Mouse (Mus musculus) left cerebral cortex, adult 2 months (tissue): Measurements from ENCODE around the gene Sox1. TPM values are rescaled to one million over a fixed set of nuclear protein-coding genes. Genes with fewer than 3 reads are reported as not detected.

ENCODE experiments used
- DNase-seq, 2 experiments: peaks; one replicate each; pipeline ENCODE4 v3.0.0; 2021 to 2022; ENCODE audit warnings: low spot score in 2 of 2, mixed read lengths in 1 of 2; ENCODE audit errors: extremely low spot score in 1 of 2
- H3K27ac ChIP-seq: fragments of 200-600 bp; 2 replicates; pipeline ENCODE4 v1.8.1; 2022
- H3K4me3 ChIP-seq: fragments of 200-600 bp; 2 replicates; pipeline ENCODE4 v1.8.1; 2022
- CTCF ChIP-seq: fragments of 200-600 bp; IDR thresholded peaks from 2 replicates; pipeline ENCODE4 v1.8.1; 2022; ENCODE audit warnings: antibody characterized with exemption, mild to moderate bottlenecking, moderate library complexity
- intact Hi-C: fragments of 180-260 bp; cut with DNase I; formaldehyde crosslinking; loops from one replicate; pipeline ENCODE4 v1.15.1; 2025
- microRNA-seq, 2 experiments: library from miRNA; unstranded; fragments of <30 nt; microRNA quantifications; one replicate each; pipeline ENCODE4 v1.2.0; 2021
- total RNA-seq, 2 experiments: library from RNA; stranded (reverse); gene quantifications; 2 replicates each; pipeline ENCODE4 v1.2.3; 2021

Gene Sox1
- total RNA-seq, 2 experiments from 2014 or later = 9.5 to 11.6 TPM

GRCm38 (mm10) chr8:12429601-12430172 lies 34.6 kb downstream of the Sox1 start:
- no peak for TF ChIP-seq CTCF
- intact Hi-C loops = loop anchor here (1.0 to 5.0 kb wide), 2 partner anchors 28 to 58 kb away; no protein-coding TSS in a partner anchor
- Histone ChIP-seq H3K4me3 (no peak overlapping the region), H3K27ac (no peak overlapping the region)
- DNase-seq = no peak

DNA sequence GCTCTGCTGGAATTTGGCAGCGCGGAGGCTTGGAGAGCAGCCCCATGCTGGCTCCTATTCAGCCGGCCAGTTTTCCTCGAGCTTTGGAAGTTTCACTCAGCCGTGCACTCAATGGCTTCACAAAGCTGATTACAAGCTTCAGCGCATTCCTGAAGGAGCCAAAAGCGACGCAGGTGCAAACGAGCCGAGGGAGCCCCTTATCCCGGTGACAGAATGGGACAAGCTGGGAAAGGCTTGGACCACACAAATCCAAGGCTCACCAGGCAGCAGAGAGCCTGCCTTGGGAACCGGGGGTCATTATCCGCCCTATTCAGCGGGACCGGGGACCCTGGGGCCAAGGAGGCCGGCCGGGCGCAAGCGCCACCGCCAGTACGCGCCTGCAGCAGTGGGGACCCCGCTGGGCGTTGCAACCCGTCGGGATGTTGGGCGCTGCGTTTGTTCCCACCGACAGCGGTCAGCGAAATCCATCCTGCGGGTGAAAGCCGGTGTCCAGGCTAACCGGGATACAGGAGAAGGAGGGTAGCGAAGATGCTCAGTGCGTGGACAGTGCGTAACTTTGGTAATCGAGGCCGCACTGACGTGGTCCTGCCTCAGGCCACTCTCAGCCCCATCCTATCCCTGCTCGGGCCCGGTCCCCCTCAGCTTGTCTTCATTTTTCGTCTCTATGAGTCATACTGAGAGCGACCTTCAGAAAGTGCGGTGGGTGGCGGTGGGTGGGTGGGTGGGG lies 35.2 kb downstream of the Sox1 start:
- Histone ChIP-seq H3K27ac (no peak overlapping the region), H3K4me3 (no peak overlapping the region)
- TF ChIP-seq CTCF = no peak
- intact Hi-C loops = loop anchor here (1.0 to 5.0 kb wide), 2 partner anchors 29 to 57 kb away; no protein-coding TSS in a partner anchor
- DNase-seq = peak; percentile 49 to 54

- H3K4me3 ChIP-seq = no peak overlapping the region
- DNase-seq = no peak
- intact Hi-C loops = loop anchor here (1.0 to 5.0 kb wide), 2 partner anchors 30 to 56 kb away; no protein-coding TSS in a partner anchor
- H3K27ac ChIP-seq = no peak overlapping the region
- TF ChIP-seq CTCF = no peak
These were observed 36.0 kb downstream of the Sox1 start for GRCm38 (mm10) chr8:12430900-12431737.

DNA sequence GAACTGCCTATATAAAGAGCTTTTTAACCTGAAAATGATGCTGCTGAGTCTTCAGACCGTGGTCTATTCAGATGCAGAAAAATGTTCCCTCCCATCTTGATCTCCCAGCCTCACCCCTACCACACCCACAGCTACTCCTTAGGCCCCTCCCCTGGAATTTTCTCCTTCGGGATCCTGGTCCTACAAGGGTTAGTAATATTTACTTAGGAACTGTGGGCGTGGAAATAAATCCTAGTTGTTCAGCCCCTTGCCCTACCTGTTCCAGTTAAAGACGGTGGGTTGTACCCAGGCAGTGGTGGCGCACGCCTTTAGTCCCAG lies 36.6 kb downstream of the Sox1 start:
- no peak for TF ChIP-seq CTCF
- DNase-seq = no peak
- intact Hi-C loops = loop anchor here (5.0 kb wide), 1 partner anchor 56 kb away; no protein-coding TSS in a partner anchor
- H3K27ac ChIP-seq = no peak overlapping the region
- no peak overlapping the region for H3K4me3 ChIP-seq

GRCm38 (mm10) chr8:12432546-12432945 lies 37.5 kb downstream of the Sox1 start:
- DNase-seq = no peak
- no peak for TF ChIP-seq CTCF
- Histone ChIP-seq H3K4me3 (no peak overlapping the region), H3K27ac (no peak overlapping the region)
- intact Hi-C loops = loop anchor here (5.0 kb wide), 1 partner anchor 55 kb away; no protein-coding TSS in a partner anchor

GRCm38 (mm10) chr8:12434771-12435170 lies 39.7 kb downstream of the Sox1 start:
- H3K4me3 ChIP-seq = no peak overlapping the region
- no peak for TF ChIP-seq CTCF
- DNase-seq = no peak
- intact Hi-C loops = loop anchor here (5.0 kb wide), 1 partner anchor 53 kb away; no protein-coding TSS in a partner anchor
- H3K27ac ChIP-seq = no peak overlapping the region

GRCm38 (mm10) chr8:12438021-12438420 lies 42.9 kb downstream of the Sox1 start:
- Histone ChIP-seq H3K4me3 (no peak overlapping the region), H3K27ac (no peak overlapping the region)
- no peak for DNase-seq
- intact Hi-C loops = no loop called here
- no peak for TF ChIP-seq CTCF

DNA sequence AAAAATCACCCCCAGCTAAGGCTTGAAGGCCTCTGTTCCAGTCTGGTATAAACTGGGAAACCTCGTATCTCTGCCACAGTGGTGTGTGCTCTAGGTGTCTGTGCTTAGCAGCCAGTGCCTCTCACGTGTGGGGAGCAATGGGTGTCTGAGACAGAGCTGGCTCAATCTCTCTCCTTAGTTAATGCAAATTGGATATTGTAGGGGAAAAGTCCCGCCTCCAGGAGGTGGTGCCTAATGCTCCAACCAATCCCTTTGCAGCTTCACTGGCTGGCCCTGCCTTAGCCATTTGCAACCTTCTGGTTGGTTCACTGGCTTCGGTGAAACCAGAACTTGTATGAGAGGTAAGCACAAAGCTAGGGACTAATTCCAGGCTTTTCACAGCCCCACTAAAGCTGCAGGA lies 43.9 kb downstream of the Sox1 start:
- TF ChIP-seq CTCF = no peak
- intact Hi-C loops = no loop called here
- peak in 1 of 2 experiments; percentile 18 for DNase-seq
- no peak overlapping the region for H3K27ac ChIP-seq
- no peak overlapping the region for H3K4me3 ChIP-seq

- intact Hi-C loops = no loop called here
- H3K4me3 ChIP-seq = no peak overlapping the region
- H3K27ac ChIP-seq = no peak overlapping the region
- TF ChIP-seq CTCF = no peak
- no peak for DNase-seq
These were observed 44.8 kb downstream of the Sox1 start for GRCm38 (mm10) chr8:12439846-12440245.

- no peak for TF ChIP-seq CTCF
- intact Hi-C loops = no loop called here
- Histone ChIP-seq H3K27ac (no peak overlapping the region), H3K4me3 (no peak overlapping the region)
- DNase-seq = no peak
These were observed 45.9 kb downstream of the Sox1 start for GRCm38 (mm10) chr8:12440997-12441396.

GRCm38 (mm10) chr8:12445258-12445657 lies 50.2 kb downstream of the Sox1 start:
- DNase-seq = no peak
- intact Hi-C loops = no loop called here
- no peak for TF ChIP-seq CTCF
- no peak overlapping the region for H3K27ac ChIP-seq
- no peak overlapping the region for H3K4me3 ChIP-seq

DNA sequence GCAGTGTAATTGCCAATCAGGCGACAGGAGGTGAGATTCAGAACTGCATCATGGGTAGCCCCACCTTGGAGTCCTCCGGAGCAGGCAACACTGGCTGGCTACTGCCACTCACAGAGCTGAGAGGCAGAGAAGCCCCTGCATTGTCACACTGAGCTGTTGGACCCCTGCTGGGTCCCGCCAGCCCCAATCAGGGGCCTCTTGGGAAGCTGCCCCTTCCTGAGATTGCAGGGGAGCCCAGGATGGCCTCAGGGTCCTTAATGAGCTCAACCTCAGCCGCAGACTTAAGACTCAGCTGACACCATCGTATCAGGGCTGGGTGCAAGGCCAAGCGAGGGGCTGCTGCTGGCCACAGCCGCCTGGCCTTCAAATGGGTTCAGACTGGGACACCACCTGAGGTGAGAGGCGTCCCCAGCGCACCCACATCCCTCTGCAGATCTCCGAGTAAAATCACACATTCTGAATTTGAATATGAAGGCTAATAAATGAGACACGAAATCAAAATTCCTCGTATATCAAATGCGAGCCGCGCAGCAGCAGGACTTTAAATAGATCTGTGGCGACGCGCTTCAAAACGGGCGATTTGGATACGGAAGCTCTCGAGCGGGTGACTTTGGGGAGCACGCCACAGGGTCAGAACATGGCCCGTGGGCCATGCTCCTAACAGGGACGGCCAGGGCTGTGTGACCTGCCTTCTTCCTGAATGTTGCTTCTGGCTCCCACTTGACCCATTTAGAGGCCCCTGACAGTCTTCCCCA lies 51.0 kb downstream of the Sox1 start:
- no peak for TF ChIP-seq CTCF
- intact Hi-C loops = no loop called here
- no peak for DNase-seq
- Histone ChIP-seq H3K4me3 (no peak overlapping the region), H3K27ac (no peak overlapping the region)

Small RNAs within 50 kb of the gene (microRNA-seq; reads per million reads assigned to microRNA genes)
- gene Gm25239 = 0 reads per million in 2 experiments

Other genes with a start within 250 kb of the Sox1 start
- not detected for gene A230072I06Rik, start 116.5 kb upstream of the Sox1 start, total RNA-seq
- not detected for gene Spaca7, start 177.7 kb downstream of the Sox1 start, total RNA-seq